Mouse (Mus musculus): ENCODE measurements around the gene Prune1.
"Not testable (repeated sequence)": the region's sequence is repeated elsewhere in the genome, so short reads cannot be mapped to it uniquely, and the experiment has no call there.

Prune1 gene

GRCm38 (mm10) chr3:95235386-95236301, 46.2 kb downstream of the Prune1 start:
- DNase-seq, result no peak

- DNase-seq, result no peak
Observed at GRCm38 (mm10) chr3:95233303-95233980, 48.4 kb downstream of the Prune1 start.

GRCm38 (mm10) chr3:95232771-95233170, 49.1 kb downstream of the Prune1 start:
- no peak for DNase-seq

- DNase-seq, result no peak
Observed at GRCm38 (mm10) chr3:95231298-95232221, 50.3 kb downstream of the Prune1 start, which contains the start of gene Mllt11. Gene Mllt11 (minus strand): TSS chr3:95232171.

- no peak for DNase-seq
Observed at GRCm38 (mm10) chr3:95230495-95231297, 51.2 kb downstream of the Prune1 start.

- DNase-seq, result peak; percentile 76
Observed at GRCm38 (mm10) chr3:95229781-95230494, 51.9 kb downstream of the Prune1 start.

GRCm38 (mm10) chr3:95228894-95229780, 52.7 kb downstream of the Prune1 start:
- DNase-seq, result peak; percentile 60

- peak; percentile 92 for DNase-seq
Observed at GRCm38 (mm10) chr3:95228148-95228893, 53.6 kb downstream of the Prune1 start, which contains the start of gene Cdc42se1. Gene Cdc42se1 (plus strand): TSS chr3:95228732.

GRCm38 (mm10) chr3:95227214-95227613, 54.7 kb downstream of the Prune1 start:
- no peak for DNase-seq

- DNase-seq, result no peak
Observed at GRCm38 (mm10) chr3:95224295-95224694, 57.6 kb downstream of the Prune1 start.

- DNase-seq, result no peak
Observed at GRCm38 (mm10) chr3:95223041-95223440, 58.8 kb downstream of the Prune1 start.

GRCm38 (mm10) chr3:95218466-95219137, 63.3 kb downstream of the Prune1 start:
- DNase-seq, result no peak

GRCm38 (mm10) chr3:95217255-95218134, 64.4 kb downstream of the Prune1 start, which contains the start of gene Gabpb2:
Gene Gabpb2 (minus strand): TSS chr3:95217916.
- peak; percentile 90 for DNase-seq

- no peak for DNase-seq
Observed at GRCm38 (mm10) chr3:95216655-95217254, 65.1 kb downstream of the Prune1 start.

GRCm38 (mm10) chr3:95213609-95213975, 68.3 kb downstream of the Prune1 start:
- no peak for DNase-seq

GRCm38 (mm10) chr3:95212889-95213608, 68.8 kb downstream of the Prune1 start:
- not testable (repeated sequence) for DNase-seq
